Mouse (Mus musculus): Measurements from ENCODE around the gene Palm. TPM values are rescaled to one million over a fixed set of nuclear protein-coding genes. Genes with fewer than 3 reads are reported as not detected.

Palm gene
- polyA plus RNA-seq, 2 experiments = 55.8 to 76.2 TPM

GRCm38 (mm10) chr10:79836918-79837317 lies 43.5 kb downstream of the Palm start:
- no peak for TF ChIP-seq POLR2A (IDR thresholded peaks at IDR 0.05; ENCODE audit: borderline replicate concordance, extremely low read depth, insufficient read depth, insufficient read length)
- Histone ChIP-seq H3K27ac (replicated peaks; ENCODE audit: low read depth, low read length) (no peak overlapping the region), H3K9me3 (ENCODE audit: control insufficient read depth, low read length) (no peaks in the 10 kb centered on the region), H3K9ac (ENCODE audit: low read depth, low read length, severe bottlenecking) (no peak overlapping the region), H3K4me1 (ENCODE audit: control insufficient read depth, insufficient read depth, low read length) (peaks cover 12% of the 10 kb centered on the region; the same call in 1 of the 2 replicates), H3K27me3 (ENCODE audit: control insufficient read depth, insufficient read depth, low read length) (no peaks in the 10 kb centered on the region), H3K36me3 (ENCODE audit: control insufficient read depth, insufficient read depth, low read length) (no peaks in the 10 kb centered on the region), H3K4me2 (replicated peaks; ENCODE audit: low read depth, low read length, severe bottlenecking) (no peak overlapping the region), H3K4me3 (replicated peaks; ENCODE audit: low read length) (no peak overlapping the region)
- 98% methylated on average over 3 of the region's 3 CpGs for WGBS
- no peak for ATAC-seq (ENCODE audit: low FRiP score, low read depth)
- DNase-seq (ENCODE audit: low spot score) = no peak

GRCm38 (mm10) chr10:79838151-79838550 lies 44.8 kb downstream of the Palm start:
- Histone ChIP-seq H3K36me3 (ENCODE audit: control insufficient read depth, insufficient read depth, low read length) (no peaks in the 10 kb centered on the region), H3K27ac (replicated peaks; ENCODE audit: low read depth, low read length) (no peak overlapping the region), H3K4me2 (replicated peaks; ENCODE audit: low read depth, low read length, severe bottlenecking) (no peak overlapping the region), H3K4me3 (replicated peaks; ENCODE audit: low read length) (no peak overlapping the region), H3K27me3 (ENCODE audit: control insufficient read depth, insufficient read depth, low read length) (no peaks in the 10 kb centered on the region), H3K4me1 (ENCODE audit: control insufficient read depth, insufficient read depth, low read length) (peaks cover 21% of the 10 kb centered on the region), H3K9me3 (ENCODE audit: control insufficient read depth, low read length) (no peaks in the 10 kb centered on the region), H3K9ac (ENCODE audit: low read depth, low read length, severe bottlenecking) (no peak overlapping the region)
- DNase-seq (ENCODE audit: low spot score) = no peak
- ATAC-seq (ENCODE audit: low FRiP score, low read depth) = no peak
- TF ChIP-seq POLR2A (IDR thresholded peaks at IDR 0.05; ENCODE audit: borderline replicate concordance, extremely low read depth, insufficient read depth, insufficient read length) = no peak
- WGBS = 53% methylated on average over 2 of the region's 2 CpGs

GRCm38 (mm10) chr10:79840091-79840490 lies 46.7 kb downstream of the Palm start:
- Histone ChIP-seq H3K27ac (replicated peaks; ENCODE audit: low read depth, low read length) (peak overlapping the region; percentile 94), H3K4me1 (ENCODE audit: control insufficient read depth, insufficient read depth, low read length) (peaks cover 27% of the 10 kb centered on the region), H3K27me3 (ENCODE audit: control insufficient read depth, insufficient read depth, low read length) (no peaks in the 10 kb centered on the region), H3K9me3 (ENCODE audit: control insufficient read depth, low read length) (no peaks in the 10 kb centered on the region), H3K4me2 (replicated peaks; ENCODE audit: low read depth, low read length, severe bottlenecking) (peak overlapping the region; percentile 83; the same call in 1 of the 2 replicates), H3K4me3 (replicated peaks; ENCODE audit: low read length) (peak overlapping the region; percentile 40; the same call in 1 of the 2 replicates), H3K9ac (ENCODE audit: low read depth, low read length, severe bottlenecking) (no peak overlapping the region), H3K36me3 (ENCODE audit: control insufficient read depth, insufficient read depth, low read length) (no peaks in the 10 kb centered on the region)
- DNase-seq (ENCODE audit: low spot score) (no peak), ATAC-seq (ENCODE audit: low FRiP score, low read depth) (no peak)
- TF ChIP-seq POLR2A (IDR thresholded peaks at IDR 0.05; ENCODE audit: borderline replicate concordance, extremely low read depth, insufficient read depth, insufficient read length) = no peak
- 87% methylated on average over 3 of the region's 3 CpGs for WGBS

GRCm38 (mm10) chr10:79840644-79841551 lies 47.5 kb downstream of the Palm start:
- Histone ChIP-seq H3K36me3 (ENCODE audit: control insufficient read depth, insufficient read depth, low read length) (no peaks in the 10 kb centered on the region), H3K9ac (ENCODE audit: low read depth, low read length, severe bottlenecking) (peak overlapping the region; percentile 51), H3K4me2 (replicated peaks; ENCODE audit: low read depth, low read length, severe bottlenecking) (peak overlapping the region; percentile 83), H3K27me3 (ENCODE audit: control insufficient read depth, insufficient read depth, low read length) (no peaks in the 10 kb centered on the region), H3K4me1 (ENCODE audit: control insufficient read depth, insufficient read depth, low read length) (peaks cover 27% of the 10 kb centered on the region), H3K27ac (replicated peaks; ENCODE audit: low read depth, low read length) (peak overlapping the region; percentile 94), H3K9me3 (ENCODE audit: control insufficient read depth, low read length) (no peaks in the 10 kb centered on the region), H3K4me3 (replicated peaks; ENCODE audit: low read length) (peak overlapping the region; percentile 40)
- under 1% methylated on average over 23 of the region's 24 CpGs for WGBS
- DNase-seq (ENCODE audit: low spot score) (peak; percentile 90), ATAC-seq (ENCODE audit: low FRiP score, low read depth) (peak; percentile 94)
- peak; percentile 39; the same call in 1 of the 2 replicates for TF ChIP-seq POLR2A (IDR thresholded peaks at IDR 0.05; ENCODE audit: borderline replicate concordance, extremely low read depth, insufficient read depth, insufficient read length)

GRCm38 (mm10) chr10:79842322-79842721 lies 49.0 kb downstream of the Palm start:
- Histone ChIP-seq H3K9me3 (ENCODE audit: control insufficient read depth, low read length) (no peaks in the 10 kb centered on the region), H3K27ac (replicated peaks; ENCODE audit: low read depth, low read length) (no peak overlapping the region; the same call in 1 of the 2 replicates), H3K4me2 (replicated peaks; ENCODE audit: low read depth, low read length, severe bottlenecking) (no peak overlapping the region), H3K4me3 (replicated peaks; ENCODE audit: low read length) (no peak overlapping the region), H3K36me3 (ENCODE audit: control insufficient read depth, insufficient read depth, low read length) (no peaks in the 10 kb centered on the region), H3K9ac (ENCODE audit: low read depth, low read length, severe bottlenecking) (no peak overlapping the region), H3K27me3 (ENCODE audit: control insufficient read depth, insufficient read depth, low read length) (no peaks in the 10 kb centered on the region), H3K4me1 (ENCODE audit: control insufficient read depth, insufficient read depth, low read length) (peaks cover 27% of the 10 kb centered on the region)
- ATAC-seq (ENCODE audit: low FRiP score, low read depth) (no peak), DNase-seq (ENCODE audit: low spot score) (no peak)
- no peak for TF ChIP-seq POLR2A (IDR thresholded peaks at IDR 0.05; ENCODE audit: borderline replicate concordance, extremely low read depth, insufficient read depth, insufficient read length)
- 67% methylated on average over 3 of the region's 3 CpGs for WGBS

Measured in limb, embryonic 14.5 days (tissue).